Mouse (Mus musculus): ENCODE measurements around the gene Clock.

Gene Clock

GRCm38 (mm10) chr5:76302009-76302408, 2.6 kb downstream of the Clock start:
- CTCF ChIA-PET: no interaction called here
- POLR2A ChIA-PET: interaction anchor here in 2 of 4 experiments (0.6 to 1.7 kb wide), 3 partner anchors 12 to 55 kb away, joined by 4 to 6 read pairs (median 4); partner anchors contain the start of gene Pdcl2 (in 1 of the 2)

- ChIA-PET CTCF (no interaction called here), POLR2A (interaction anchor here in 1 of 4 experiments (1.1 to 3.8 kb wide), 3 partner anchors 8 to 17 kb away, joined by 3 to 18 read pairs (median 6); partner anchors contain the start of gene Clock)
Measured at GRCm38 (mm10) chr5:76289234-76289691, 15.3 kb downstream of the Clock start.

GRCm38 (mm10) chr5:76288256-76288655, 16.3 kb downstream of the Clock start:
- CTCF ChIA-PET: interaction anchor here in 1 of 4 experiments (1.6 kb wide), 1 partner anchor 33 kb away, joined by 6 read pairs; no protein-coding TSS in a partner anchor
- POLR2A ChIA-PET: interaction anchor here in 2 of 4 experiments (0.9 to 3.8 kb wide), 7 partner anchors 9 to 43 kb away, joined by 3 to 18 read pairs (median 6); partner anchors contain the start of genes Clock (in 2 of the 2) and Pdcl2 (in 1 of the 2)

- ChIA-PET CTCF (interaction anchor here in 3 of 4 experiments (0.6 to 1.6 kb wide), 3 partner anchors 18 to 765 kb away, joined by 3 to 6 read pairs (median 3); partner anchors contain the start of gene Clock (in 1 of the 3)), POLR2A (interaction anchor here in 2 of 4 experiments (0.6 to 3.8 kb wide), 7 partner anchors 10 to 61 kb away, joined by 3 to 18 read pairs (median 4); partner anchors contain the start of gene Clock (in 1 of the 2))
Measured at GRCm38 (mm10) chr5:76287062-76287461, 17.5 kb downstream of the Clock start.

- ChIA-PET CTCF (no interaction called here), POLR2A (interaction anchor here (0.7 to 3.8 kb wide), 14 partner anchors 11 to 245 kb away, joined by 3 to 20 read pairs (median 4); partner anchors contain the start of gene Clock (in 1 of the 4))
Measured at GRCm38 (mm10) chr5:76285699-76286098, 18.9 kb downstream of the Clock start.

- ChIA-PET CTCF (no interaction called here), POLR2A (interaction anchor here in 2 of 4 experiments (0.6 to 3.4 kb wide), 6 partner anchors 9 to 62 kb away, joined by 3 to 20 read pairs (median 5); partner anchors contain the start of gene Clock (in 1 of the 2))
Measured at GRCm38 (mm10) chr5:76283890-76284289, 20.7 kb downstream of the Clock start.

- ChIA-PET CTCF (no interaction called here), POLR2A (interaction anchor here in 1 of 4 experiments (1.7 kb wide), 1 partner anchor 10 kb away, joined by 6 read pairs; no protein-coding TSS in a partner anchor)
Measured at GRCm38 (mm10) chr5:76274977-76275376, 29.6 kb downstream of the Clock start.

GRCm38 (mm10) chr5:76250948-76251347, 53.6 kb downstream of the Clock start:
- POLR2A ChIA-PET: no interaction called here
- CTCF ChIA-PET: no interaction called here

GRCm38 (mm10) chr5:76246539-76246938, 58.1 kb downstream of the Clock start:
- CTCF ChIA-PET: no interaction called here

GRCm38 (mm10) chr5:76245419-76245818, 59.2 kb downstream of the Clock start:
- POLR2A ChIA-PET: interaction anchor here in 1 of 4 experiments (1.1 to 1.8 kb wide), 3 partner anchors 10 to 52 kb away, joined by 3 to 5 read pairs (median 4); no protein-coding TSS in a partner anchor
- CTCF ChIA-PET: no interaction called here

More at GRCm38 (mm10) chr5:76246539-76246938, 58.1 kb downstream of the Clock start:
- POLR2A ChIA-PET: interaction anchor here in 2 of 4 experiments (0.6 to 1.8 kb wide), 4 partner anchors 13 to 1025 kb away, joined by 3 to 6 read pairs (median 4); no protein-coding TSS in a partner anchor

GRCm38 (mm10) chr5:76244430-76244829, 60.2 kb downstream of the Clock start:
- POLR2A ChIA-PET: interaction anchor here in 1 of 4 experiments (0.7 kb wide), 1 partner anchor 38 kb away, joined by 3 read pairs; no protein-coding TSS in a partner anchor
- CTCF ChIA-PET: no interaction called here

- ChIA-PET CTCF (no interaction called here), POLR2A (interaction anchor here in 1 of 4 experiments (0.7 kb wide), 1 partner anchor 37 kb away, joined by 3 read pairs; no protein-coding TSS in a partner anchor)
Measured at GRCm38 (mm10) chr5:76243929-76244328, 60.7 kb downstream of the Clock start.

- ChIA-PET CTCF (no interaction called here), POLR2A (no interaction called here)
Measured at GRCm38 (mm10) chr5:76243274-76243673, 61.3 kb downstream of the Clock start.

- CTCF ChIA-PET: interaction anchor here in 3 of 4 experiments (0.6 to 0.9 kb wide), 3 partner anchors 99 to 360 kb away, joined by 3 to 4 read pairs (median 3); partner anchors contain the start of gene Pdcl2 (in 1 of the 3)
- POLR2A ChIA-PET: interaction anchor here in 1 of 4 experiments (0.6 to 1.3 kb wide), 3 partner anchors 29 to 391 kb away, joined by 3 to 6 read pairs (median 3); partner anchors contain the start of gene Pdcl2
Measured at GRCm38 (mm10) chr5:76231171-76231855, 73.3 kb downstream of the Clock start.

- ChIA-PET CTCF (no interaction called here), POLR2A (interaction anchor here in 2 of 4 experiments (0.6 to 1.4 kb wide), 3 partner anchors 8 to 739 kb away, joined by 3 to 4 read pairs (median 3); no protein-coding TSS in a partner anchor)
Measured at GRCm38 (mm10) chr5:76216691-76217090, 87.9 kb downstream of the Clock start.

GRCm38 (mm10) chr5:76208066-76208465, 96.5 kb downstream of the Clock start:
- ChIA-PET CTCF (interaction anchor here in 1 of 4 experiments (0.5 kb wide), 1 partner anchor 372 kb away, joined by 7 read pairs; no protein-coding TSS in a partner anchor), POLR2A (interaction anchor here in 1 of 4 experiments (0.7 to 1.8 kb wide), 3 partner anchors 9 to 96 kb away, joined by 3 to 6 read pairs (median 3); partner anchors contain the start of gene Tmem165)

GRCm38 (mm10) chr5:76205886-76206285, 98.7 kb downstream of the Clock start:
- CTCF ChIA-PET: no interaction called here
- POLR2A ChIA-PET: interaction anchor here in 1 of 4 experiments (1.4 kb wide), 1 partner anchor 14 kb away, joined by 4 read pairs; no protein-coding TSS in a partner anchor

- CTCF ChIA-PET: no interaction called here
- POLR2A ChIA-PET: no interaction called here
Measured at GRCm38 (mm10) chr5:76203171-76203570, 101.4 kb downstream of the Clock start.

- POLR2A ChIA-PET: interaction anchor here in 2 of 4 experiments (1.0 to 2.0 kb wide), 6 partner anchors 8 to 16 kb away, joined by 3 to 6 read pairs (median 4); partner anchors contain the start of gene Tmem165 (in 1 of the 2)
- CTCF ChIA-PET: interaction anchor here in 1 of 4 experiments (2.2 kb wide), 1 partner anchor 328 kb away, joined by 6 read pairs; no protein-coding TSS in a partner anchor
Measured at GRCm38 (mm10) chr5:76199346-76199745, 105.2 kb downstream of the Clock start.
